Mouse (Mus musculus) cerebellum, adult 8-10 months (tissue): ENCODE results near the gene Hs3st3a1.

Source experiments
- DNase-seq: peaks from one replicate; pipeline ENCODE4 v3.0.0; 2022

The Hs3st3a1 gene

GRCm38 (mm10) chr11:64560471-64560870 is 125.3 kb downstream of the Hs3st3a1 start:
- no peak for DNase-seq

GRCm38 (mm10) chr11:64562771-64563170 is 127.6 kb downstream of the Hs3st3a1 start:
- no peak for DNase-seq
